ENCODE assay signal across 14 mouse cellular contexts in the genomic region with DNA sequence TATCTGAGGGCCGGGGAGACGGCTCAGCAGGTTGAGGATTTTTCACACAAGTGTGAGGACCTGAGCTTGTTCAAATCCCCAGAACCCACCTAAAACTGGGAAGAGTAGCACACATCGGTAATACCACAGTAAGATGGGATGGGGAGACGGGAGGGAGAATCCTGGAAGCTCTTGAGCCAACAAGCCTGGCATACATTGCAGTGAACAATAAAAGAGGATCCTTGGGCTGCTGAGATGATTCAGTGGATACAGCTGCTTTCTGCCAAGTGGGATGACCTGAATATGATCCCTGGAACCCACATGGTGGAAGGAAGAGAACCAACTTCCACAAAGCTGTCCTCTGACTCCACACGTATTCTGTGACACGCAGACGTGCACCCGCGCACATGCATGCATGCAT.
"Had no signal": no experiment of that assay in that cellular context is flagged by ENCODE, and none has a peak within 500 bp of the region (broad histone marks: within the 10 kb centered on the region; RNA-seq: fewer than 3 reads in every experiment).

No protein-coding gene starts in this region.

- H3K9ac ChIP-seq: limb, embryonic 15.5 days; liver, embryonic 12.5 days; midbrain, embryonic 12.5 days had no signal

- H3K9me3 ChIP-seq: limb, embryonic 15.5 days; liver, embryonic 12.5 days; midbrain, embryonic 12.5 days had no signal

- H3K4me3 ChIP-seq: limb, embryonic 15.5 days; liver, embryonic 12.5 days; midbrain, embryonic 12.5 days had no signal

- H3K27ac ChIP-seq: limb, embryonic 15.5 days; liver, embryonic 12.5 days; midbrain, embryonic 12.5 days had no signal

- H3K27me3 ChIP-seq: limb, embryonic 15.5 days; liver, embryonic 12.5 days had no signal

- H3K36me3 ChIP-seq: limb, embryonic 15.5 days; liver, embryonic 12.5 days; midbrain, embryonic 12.5 days had no signal

- ATAC-seq: intestine, postnatal 0 days; liver, embryonic 12.5 days; midbrain, embryonic 16.5 days had no signal

- H3K4me2 ChIP-seq: limb, embryonic 15.5 days; liver, embryonic 12.5 days; midbrain, embryonic 12.5 days had no signal

- DNase-seq: kidney, adult 8-10 months; kidney, postnatal 36 days; layer of hippocampus, adult 9-11 months; layer of hippocampus, postnatal 36 days; lung, postnatal 10 days; right cerebral cortex, adult 18-20 months; right cerebral cortex, postnatal 25 days; thymus, adult 2 months; thymus, postnatal 25 days had no signal
